Mouse (Mus musculus) CH12.LX (cell line): ENCODE measurements at regions not wholly inside any gene's neighbourhood (a gene's known extent, or its start where the extent isn't known, plus 50 kb on each side); places are given as distances from the start of the nearest gene placed in this dataset.

Experiments used
- DNase-seq: peaks from one replicate; pipeline ENCODE4 v3.0.0-alpha.2; 2013; ENCODE audit errors: extremely low read depth
- H3K27ac ChIP-seq: 2 replicates; pipeline ENCODE4 v1.5.1; 2012; ENCODE audit warnings: low read depth, mild to moderate bottlenecking, control low read depth, moderate library complexity; ENCODE audit not compliant: insufficient read depth
- H3K27me3 ChIP-seq: replicated peaks from 2 replicates; pipeline ENCODE3; 2012; ENCODE audit warnings: inconsistent platforms
- H3K36me3 ChIP-seq, 2 experiments: replicated peaks in 1 of 2; 2 replicates each; pipeline versions ENCODE3 to v1.6.1; 2012; ENCODE audit warnings: inconsistent platforms in 1 of 2, low read length in 1 of 2, mild to moderate bottlenecking in 1 of 2, mixed read lengths in 1 of 2, moderate library complexity in 1 of 2; ENCODE audit not compliant: control insufficient read depth in 1 of 2, insufficient read depth in 1 of 2
- H3K4me1 ChIP-seq, 2 experiments: 2 replicates each; pipeline ENCODE4 v1.6.1; 2012; ENCODE audit warnings: inconsistent platforms in 1 of 2, moderate library complexity in 1 of 2; ENCODE audit not compliant: insufficient read depth in 2 of 2, control insufficient read depth in 1 of 2
- H3K4me2 ChIP-seq: 2 replicates; pipeline ENCODE4 v1.6.1; 2012; ENCODE audit warnings: low read depth, mild to moderate bottlenecking, control low read depth; ENCODE audit not compliant: poor library complexity, insufficient read depth, severe bottlenecking
- H3K4me3 ChIP-seq, 3 experiments: fragments of 150-350 bp in 1 of 3; sonication (generic) in 1 of 3; replicated peaks in 1 of 3; 2 replicates each; pipeline versions ENCODE3 to v1.5.1; 2011 to 2012; ENCODE audit warnings: low read depth in 2 of 3, low read length in 2 of 3, mild to moderate bottlenecking in 2 of 3, moderate library complexity in 2 of 3, control low read depth in 1 of 3, improper control_type of control experiment in 1 of 3, inconsistent platforms in 1 of 3, mixed read lengths in 1 of 3; ENCODE audit not compliant: poor library complexity in 1 of 3
- H3K79me2 ChIP-seq: replicated peaks from 2 replicates; pipeline ENCODE4 v1.6.1; 2012; ENCODE audit warnings: mild to moderate bottlenecking, moderate library complexity; ENCODE audit not compliant: control insufficient read depth, poor library complexity, insufficient read depth, severe bottlenecking; ENCODE audit errors: extremely low read depth
- H3K9ac ChIP-seq: 2 replicates; pipeline ENCODE4 v1.6.1; 2012; ENCODE audit warnings: low read depth, mild to moderate bottlenecking, control low read depth, moderate library complexity; ENCODE audit not compliant: insufficient read depth
- H3K9me3 ChIP-seq: replicated peaks from 2 replicates; pipeline ENCODE3; 2012; ENCODE audit warnings: low read length, inconsistent platforms, mixed read lengths
- HCFC1 ChIP-seq: IDR thresholded peaks from 2 replicates; pipeline ENCODE4 v1.6.1; 2012; ENCODE audit warnings: low read depth, mild to moderate bottlenecking, inconsistent platforms, low read length, improper control_type of control experiment
- IRF4 ChIP-seq: IDR thresholded peaks from 2 replicates; pipeline ENCODE4 v1.6.1; 2014; ENCODE audit warnings: low read depth, mild to moderate bottlenecking, inconsistent platforms, low read length, improper control_type of control experiment
- JUN ChIP-seq: IDR thresholded peaks from 2 replicates; pipeline ENCODE4 v1.6.1; 2011; ENCODE audit warnings: low read depth, mild to moderate bottlenecking, low read length, improper control_type of control experiment, moderate library complexity; ENCODE audit not compliant: insufficient read depth
- MAX ChIP-seq: IDR thresholded peaks from 2 replicates; pipeline ENCODE4 v1.6.1; 2011; ENCODE audit warnings: low read length, improper control_type of control experiment
- MEF2A ChIP-seq: IDR thresholded peaks from 2 replicates; pipeline ENCODE4 v1.6.1; 2014; ENCODE audit warnings: low read depth, mild to moderate bottlenecking, inconsistent platforms, low read length, improper control_type of control experiment, borderline replicate concordance
- dilution Hi-C: fragments of 300-500 bp; cut with MboI; formaldehyde crosslinking; loops from 2 replicates; pipeline ENCODE4 v1.14.3; 2020; ENCODE audit warnings: low sequenced_read_pairs; ENCODE audit not compliant: extremely low pct_unique_long_range_greater_than_20kb, extremely low pct_ligation_motif_present
- in situ Hi-C: fragments of 300-500 bp; cut with MboI; formaldehyde crosslinking; loops from 3 replicates; pipeline ENCODE4 v1.14.3; 2019; ENCODE audit warnings: low sequenced_read_pairs, low pct_ligation_motif_present, low pct_unique_long_range_greater_than_20kb, mixed read lengths

GRCm38 (mm10) chr3:52215083-52215482, 53.1 kb upstream of the Foxo1 start:
- Histone ChIP-seq H3K9me3 (no peaks in the 10 kb centered on the region), H3K4me2 (no peak overlapping the region), H3K27ac (no peak overlapping the region), H3K36me3 (no peaks in the 10 kb centered on the region), H3K9ac (no peak overlapping the region), H3K27me3 (no peaks in the 10 kb centered on the region), H3K4me3 (no peak overlapping the region), H3K79me2 (no peaks in the 10 kb centered on the region), H3K4me1 (no peaks in the 10 kb centered on the region)
- dilution Hi-C loops, result no loop called here
- no peak for DNase-seq
- in situ Hi-C loops, result no loop called here
- TF ChIP-seq IRF4 (no peak), HCFC1 (no peak), MAX (no peak), JUN (no peak), MEF2A (no peak)
- TF ChIP-seq, all 38 proteins: peak for 0
